Mouse (Mus musculus) common myeloid progenitor, adult 5-6 weeks (primary cell): ENCODE measurements around the gene Nup98. TPM values are rescaled to one million over a fixed set of nuclear protein-coding genes. Genes with fewer than 3 reads are reported as not detected.
A peak's percentile ranks its signal among the peaks of the same experiment; 100 is the strongest.

ENCODE experiments used
- ATAC-seq: replicated peaks from 2 replicates; pipeline ENCODE4 v1.8.0; 2016; ENCODE audit warnings: low read depth, mild to moderate bottlenecking, moderate TSS enrichment, inconsistent platforms; ENCODE audit not compliant: poor library complexity, severe bottlenecking
- total RNA-seq: library from RNA; stranded (forward); fragments of 200-1000, 187-1606 nt; gene quantifications from 2 replicates; pipeline ENCODE4 v1.2.3, GENCODE M21; 2017

The Nup98 gene
- total RNA-seq, result 54.7 and 60.9 TPM in 2 replicates

DNA sequence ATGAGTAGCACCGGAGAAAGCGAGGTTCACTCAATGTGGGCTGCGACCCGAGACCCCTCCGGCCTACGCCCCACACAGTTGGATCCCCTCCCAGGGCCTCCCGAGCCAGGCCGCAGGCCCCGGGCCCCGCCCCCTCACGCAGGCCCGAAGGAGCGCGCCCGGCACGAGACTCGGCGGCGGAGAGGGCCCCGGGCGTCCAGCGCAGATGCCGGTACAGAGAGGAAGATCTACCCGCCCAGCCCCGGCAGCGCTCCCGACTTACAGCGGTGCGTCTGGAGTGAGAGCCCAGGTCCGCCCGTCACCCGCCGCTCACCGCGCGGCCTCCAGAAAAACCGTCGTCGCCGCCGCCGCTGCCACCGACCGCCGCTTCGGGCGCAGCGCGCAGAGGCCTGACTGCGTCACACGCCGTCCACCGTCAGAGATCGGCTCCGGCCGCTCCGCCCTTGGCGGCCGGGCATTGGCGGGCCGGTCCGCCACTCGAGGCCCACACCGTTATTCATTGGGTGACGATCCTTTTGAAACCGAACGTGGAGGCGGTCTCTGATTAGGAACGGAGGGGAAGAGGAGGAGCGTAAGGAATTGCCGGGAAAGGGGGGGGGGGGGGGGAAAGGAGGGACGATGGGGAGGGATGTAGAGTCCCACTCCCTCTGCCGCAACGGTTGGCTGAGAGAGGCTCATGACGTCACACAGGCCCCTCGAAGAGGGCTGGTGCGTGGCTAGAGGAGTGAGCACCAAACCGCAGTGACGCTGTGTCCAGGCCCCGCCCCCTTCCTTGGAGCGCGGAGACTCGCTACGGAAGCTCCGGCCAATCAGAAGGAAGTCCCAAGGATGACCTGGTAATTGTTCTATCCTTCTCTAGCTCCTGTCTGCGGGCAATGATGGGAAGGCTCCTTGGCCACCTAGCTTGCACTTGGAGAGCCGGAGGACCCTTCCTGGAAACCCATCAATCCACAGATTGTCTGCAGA, at the start of gene Nup98, which contains the start of gene Pgap2:
Gene Nup98 (minus strand): TSS at position 421 of the 966 bp plus-strand sequence.
Gene Pgap2 (plus strand): TSS at position 453 of the 966 bp plus-strand sequence.
- peak; percentile 86 for ATAC-seq

DNA sequence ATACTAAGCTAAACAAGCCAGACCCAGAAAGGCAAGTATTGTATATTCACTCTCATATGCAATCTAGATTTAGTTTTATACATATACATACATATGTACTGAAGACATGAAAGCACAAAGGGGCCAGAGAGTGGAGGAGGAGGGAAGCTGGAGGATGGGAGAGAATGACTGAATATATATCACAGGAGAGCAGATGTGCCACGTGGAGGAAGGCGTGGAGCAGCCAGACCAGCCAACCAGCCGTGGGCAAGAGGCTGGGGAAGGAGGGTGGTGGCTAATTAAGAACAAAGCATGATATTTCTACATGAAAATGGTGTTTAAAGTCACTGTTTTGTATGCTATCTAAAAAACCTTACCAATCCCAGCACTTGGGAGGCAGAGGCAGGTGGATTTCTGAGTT, 48.8 kb upstream of the Nup98 start:
- ATAC-seq, result no peak

DNA sequence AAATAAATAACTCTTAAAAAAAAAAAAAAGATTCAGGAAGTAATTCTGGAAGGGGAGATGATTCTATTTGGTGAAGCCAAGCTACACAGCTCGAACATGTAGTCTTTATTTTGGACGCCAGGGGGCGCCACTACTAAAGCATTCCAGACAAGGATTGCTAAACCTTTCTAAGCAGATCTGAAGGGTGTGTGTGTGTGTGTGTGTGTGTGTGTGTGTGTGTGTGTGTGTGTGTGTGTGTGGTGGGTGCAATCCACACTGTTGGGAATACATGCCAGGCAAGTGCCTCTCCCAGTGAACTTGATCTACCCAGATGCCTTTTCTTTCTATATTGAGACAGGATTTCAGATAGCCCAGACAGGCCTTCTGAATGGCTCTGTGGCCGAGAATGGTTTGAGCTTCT, 48.2 kb upstream of the Nup98 start:
- ATAC-seq, result peak; percentile 78

DNA sequence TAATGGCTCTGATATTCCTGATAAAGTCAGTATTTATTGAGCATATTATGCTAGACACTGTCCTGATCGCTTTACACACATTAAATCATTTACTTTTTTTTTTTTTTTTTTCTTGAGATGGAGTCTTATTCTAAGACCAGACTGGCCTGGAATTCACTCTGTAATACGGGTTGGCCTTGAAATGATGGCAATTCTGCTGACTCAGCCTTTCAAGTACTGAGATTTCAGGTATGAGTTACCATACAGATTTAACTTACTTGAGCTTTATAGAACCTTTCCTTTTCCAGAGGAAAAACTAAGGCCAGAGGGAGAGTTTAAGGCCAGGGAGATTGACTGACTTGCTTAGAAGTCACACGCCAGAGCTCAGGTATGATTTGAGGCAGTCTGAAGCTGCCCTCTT, 46.7 kb upstream of the Nup98 start:
- no peak for ATAC-seq

DNA sequence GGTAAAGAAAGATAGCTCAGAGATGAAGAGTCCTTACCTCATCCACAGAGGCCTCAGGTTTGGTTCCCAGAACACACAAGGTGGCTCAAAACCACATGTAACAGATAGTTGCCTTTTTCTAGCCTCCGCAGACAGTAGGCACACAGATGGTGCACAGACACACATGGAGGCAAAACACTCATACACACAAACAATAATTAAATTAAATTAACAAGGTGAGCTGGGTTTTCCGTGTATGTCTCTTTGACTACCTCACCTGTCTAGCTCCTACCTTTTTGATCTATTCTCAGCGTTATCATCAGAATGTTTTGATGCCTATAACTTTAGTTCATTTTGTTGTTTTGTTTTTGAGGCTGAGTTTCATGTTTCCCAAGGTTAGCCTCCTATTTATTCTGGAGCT, 46.0 kb upstream of the Nup98 start, which contains the start of gene Rhog:
Gene Rhog (minus strand): TSS at position 101 of the 400 bp plus-strand sequence.
- ATAC-seq, result no peak

DNA sequence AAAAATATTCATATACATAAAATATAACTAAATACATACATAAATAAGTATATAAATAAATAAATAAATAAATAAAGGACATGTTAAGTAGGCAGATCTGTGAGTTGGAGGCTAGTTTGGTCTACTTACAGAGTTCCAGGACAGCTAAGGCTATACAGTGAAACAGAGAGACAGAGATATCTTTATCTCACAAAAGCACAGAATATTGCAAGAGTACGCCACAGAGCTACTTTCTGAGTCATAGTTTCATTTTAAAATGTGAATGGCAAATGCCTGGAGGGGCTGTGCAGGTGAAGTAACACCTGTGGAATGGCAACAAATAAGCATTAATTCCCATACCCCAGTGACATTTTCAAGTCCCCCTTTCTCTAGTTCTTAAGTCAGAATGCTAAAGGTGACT, 43.7 kb upstream of the Nup98 start:
- ATAC-seq, result no peak

DNA sequence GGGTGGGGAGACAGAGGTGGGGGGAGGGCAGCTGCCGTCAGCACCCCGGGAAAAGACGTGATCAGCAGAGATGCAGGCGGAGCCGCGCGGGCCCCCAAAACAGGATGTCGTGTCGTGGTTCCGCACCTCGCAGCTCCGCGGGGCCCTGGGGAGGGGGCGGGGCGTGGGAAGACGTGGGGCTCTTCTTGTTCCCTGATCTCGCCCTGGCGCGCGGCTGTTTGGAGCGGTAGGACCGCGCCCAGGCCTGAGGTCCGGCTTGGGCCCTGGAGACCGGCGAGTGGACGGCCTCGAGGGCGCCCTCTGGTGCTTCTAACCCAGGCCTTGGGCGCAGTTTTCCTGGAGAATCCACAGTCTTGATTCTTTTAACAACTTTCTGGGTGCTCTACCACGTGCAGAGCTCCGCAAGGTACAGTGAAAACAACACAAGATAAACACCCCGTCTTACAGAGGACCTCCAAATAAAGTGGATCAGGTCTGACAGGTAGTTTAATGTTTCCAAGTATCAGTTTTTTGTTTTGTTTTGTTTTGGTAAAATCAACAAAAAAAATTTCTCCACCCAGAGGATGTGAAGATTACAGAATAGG, 40.7 kb upstream of the Nup98 start:
- ATAC-seq, result peak; percentile 48

DNA sequence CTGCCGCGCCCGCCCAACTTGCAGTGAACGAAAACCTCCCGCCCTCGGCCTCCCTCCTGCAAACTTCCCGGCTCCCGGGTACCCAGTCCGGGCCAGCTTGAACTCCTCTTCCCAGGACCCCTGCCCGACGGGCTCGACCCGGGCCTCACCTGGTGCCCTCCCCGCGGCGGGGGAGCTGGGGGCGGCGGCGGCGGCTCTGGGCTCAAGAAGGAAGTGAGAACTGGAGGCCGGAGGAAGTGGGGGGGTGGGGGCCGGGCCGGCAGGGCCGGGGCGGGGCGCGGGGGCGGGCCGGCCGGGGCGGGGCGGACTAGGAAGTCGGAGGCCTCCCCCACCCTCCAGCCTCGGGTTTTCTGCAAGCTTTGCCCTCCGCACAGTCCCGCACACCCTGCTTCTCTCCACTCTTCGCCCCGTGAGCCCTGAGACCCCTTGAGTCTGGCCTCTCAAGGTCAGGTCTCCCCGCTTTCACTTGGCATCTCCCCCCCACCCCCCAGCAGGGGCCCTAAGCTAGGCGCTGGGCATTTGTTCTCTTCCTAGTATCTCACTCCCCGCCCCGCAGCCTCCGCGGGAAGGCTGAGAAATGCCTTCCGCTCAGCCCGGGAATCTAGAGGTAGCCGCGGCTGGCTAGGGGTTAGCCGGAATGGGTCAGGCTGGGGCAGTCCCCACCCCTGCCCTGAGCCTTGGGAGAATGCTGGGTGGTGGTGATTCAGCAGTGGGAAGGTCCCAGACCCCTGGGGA, 40.1 kb upstream of the Nup98 start:
- peak; percentile 33 for ATAC-seq

DNA sequence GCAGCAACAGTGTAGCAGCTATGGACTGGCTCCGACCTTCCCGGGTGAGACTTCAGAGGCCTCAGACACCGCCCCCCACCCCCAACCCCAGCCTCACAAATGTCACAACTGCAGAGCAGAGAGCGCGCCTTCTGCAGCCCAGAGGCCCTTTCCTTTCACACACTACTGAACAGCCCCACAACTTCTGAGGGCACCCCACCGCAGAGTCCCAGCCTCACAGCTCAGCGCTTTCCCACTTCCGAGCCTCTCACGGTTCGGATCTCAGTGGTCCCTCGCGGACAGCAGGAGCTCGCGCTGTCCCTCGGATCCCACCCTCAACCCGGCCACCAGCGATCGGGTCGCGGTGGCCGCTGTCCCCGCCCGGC, 39.5 kb upstream of the Nup98 start:
- ATAC-seq, result no peak

DNA sequence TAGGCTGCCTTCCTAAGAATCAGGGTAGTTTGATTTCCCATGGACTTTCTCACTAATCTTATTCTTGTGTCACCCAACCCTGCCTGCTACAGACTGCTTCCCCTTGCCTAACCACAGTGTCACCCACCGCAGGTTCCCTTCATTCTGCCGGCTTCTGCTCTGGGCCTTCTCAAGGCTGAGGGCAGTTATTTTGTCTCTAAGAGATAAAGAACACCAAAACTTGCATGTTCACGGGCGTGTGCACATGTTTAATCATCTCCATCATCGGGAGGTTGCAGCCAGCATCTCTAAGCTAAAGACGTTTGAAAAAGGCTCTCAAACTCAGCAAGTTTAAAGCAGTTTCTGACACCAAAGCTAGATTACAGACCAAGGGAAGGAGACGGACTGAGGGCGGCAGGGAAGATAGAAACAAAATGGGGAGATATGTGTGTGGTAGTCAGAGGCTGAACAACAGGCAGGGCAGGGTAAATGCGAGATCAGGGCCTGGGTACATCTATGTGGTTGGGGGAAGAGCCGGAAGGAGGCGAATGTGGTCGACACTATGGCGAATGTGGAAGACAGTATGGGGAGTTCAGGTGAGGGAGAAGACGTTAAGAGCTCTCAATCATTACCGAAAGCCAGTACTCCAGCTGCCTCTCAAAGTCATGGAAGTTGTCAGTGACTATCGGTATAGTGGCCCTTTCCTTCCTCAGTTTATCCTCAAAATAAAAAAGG, 38.9 kb upstream of the Nup98 start:
- peak; percentile 38 for ATAC-seq

DNA sequence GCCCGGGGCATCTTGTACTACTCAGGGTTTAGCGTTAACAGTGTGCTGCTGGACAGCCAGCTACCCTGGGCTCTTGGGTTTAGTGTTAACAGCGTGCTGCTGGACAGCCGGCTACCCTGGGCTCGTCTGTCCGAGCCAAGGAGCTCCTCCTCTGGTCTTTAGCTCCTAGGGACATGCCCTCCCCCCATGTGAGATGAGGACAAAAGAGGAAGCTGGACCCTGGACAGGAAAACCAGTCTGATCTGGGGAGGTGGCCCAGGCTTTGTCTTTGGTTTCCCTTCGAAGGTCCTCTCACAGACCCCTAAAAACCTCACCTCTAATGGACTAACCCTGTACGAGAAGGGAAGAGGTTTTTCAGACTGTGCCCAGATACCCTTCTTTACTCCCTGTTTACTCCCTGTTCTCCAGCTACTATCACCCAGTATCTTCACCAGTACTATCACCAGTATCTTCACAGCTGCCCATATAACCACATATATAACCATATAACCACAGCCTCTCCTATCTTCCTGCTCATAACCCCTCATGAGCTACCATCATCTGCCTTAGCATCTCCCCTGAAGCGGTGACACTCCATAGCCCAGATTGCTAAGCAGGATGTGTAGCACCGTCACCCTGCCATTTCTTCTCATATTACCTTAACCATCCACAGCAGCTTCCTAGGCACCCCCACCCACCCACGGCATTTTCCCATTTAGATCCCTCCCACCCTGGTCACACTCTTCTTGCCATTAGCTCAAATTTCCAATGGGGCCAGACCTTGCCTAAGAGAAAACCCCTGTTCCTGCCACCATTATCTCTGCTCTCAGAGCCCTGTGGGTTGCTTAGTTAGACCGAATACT, 37.2 kb upstream of the Nup98 start:
- ATAC-seq, result no peak

DNA sequence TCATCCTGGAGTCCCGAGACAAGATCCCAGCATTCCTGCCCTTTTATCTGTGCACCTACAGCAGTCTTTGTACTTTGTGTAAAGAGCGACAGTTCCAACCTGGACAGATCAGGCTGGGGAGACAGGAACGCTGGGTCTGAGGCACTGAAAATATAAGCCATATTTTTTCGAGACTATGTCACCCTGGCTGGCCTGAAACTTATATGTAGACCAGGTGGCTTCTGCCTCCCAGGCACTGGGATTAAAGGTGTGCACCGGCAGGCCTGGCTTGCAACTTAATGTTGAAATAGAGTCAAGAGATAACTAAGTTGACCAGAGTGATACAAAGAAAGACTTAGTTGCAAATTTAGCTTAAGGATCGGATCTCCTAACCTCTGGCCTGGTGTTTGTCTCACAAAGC, 36.3 kb upstream of the Nup98 start:
- no peak for ATAC-seq

DNA sequence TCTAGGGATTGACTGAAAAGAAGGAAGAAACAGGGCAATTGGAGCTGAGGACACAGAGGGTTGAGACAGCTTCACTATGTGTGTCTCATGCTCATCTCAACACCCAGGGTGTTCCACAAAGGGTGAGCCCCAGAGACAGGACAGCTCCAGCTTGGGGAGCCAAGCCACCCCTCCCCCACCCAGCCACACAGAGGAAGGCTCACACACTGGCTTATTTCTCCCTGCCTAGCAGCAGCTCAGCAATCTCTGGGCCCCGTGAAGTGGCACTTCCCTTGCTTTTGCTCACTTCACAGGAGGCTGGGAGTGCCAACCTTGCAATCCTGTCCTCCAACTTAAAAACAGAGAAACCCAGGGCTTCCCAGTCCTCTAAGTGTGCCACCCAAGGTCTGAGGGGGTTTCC, 35.8 kb upstream of the Nup98 start:
- no peak for ATAC-seq

DNA sequence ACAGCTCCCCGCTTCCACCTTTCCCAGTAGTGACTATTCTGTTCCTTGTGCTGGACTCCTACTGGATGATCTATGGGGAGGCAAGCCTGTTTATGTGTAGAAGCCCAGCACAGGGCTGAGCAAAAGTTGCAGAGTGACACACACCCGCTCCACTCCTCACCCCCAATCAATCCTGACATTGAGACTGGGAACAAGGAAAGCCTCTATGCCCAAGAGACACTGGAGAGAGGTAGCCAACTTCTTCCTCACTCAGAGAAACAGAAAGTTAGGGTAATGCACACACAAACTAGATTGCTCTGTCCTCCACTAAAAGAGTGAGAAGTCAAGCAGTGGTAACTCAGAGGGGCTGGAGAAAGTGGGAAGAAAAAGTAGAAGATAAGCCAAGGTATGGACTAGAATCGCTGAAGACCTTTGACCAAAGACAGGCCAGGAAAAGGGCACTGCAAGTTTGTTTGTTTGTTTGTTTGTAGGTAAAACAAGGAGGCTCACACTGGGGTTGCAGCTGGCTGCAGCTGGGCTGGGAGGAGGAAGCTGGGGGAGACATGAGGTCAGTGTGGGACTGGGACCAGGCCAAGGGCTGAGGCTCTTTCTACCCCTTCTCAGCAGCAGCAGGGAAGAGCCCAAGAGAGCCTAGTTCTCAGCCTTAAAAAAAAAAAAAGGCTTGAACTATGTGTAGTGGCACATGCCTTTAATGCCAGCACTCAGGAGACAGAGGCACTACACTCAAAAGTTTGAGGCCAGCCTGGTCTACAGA, 35.0 kb upstream of the Nup98 start:
- ATAC-seq, result no peak

DNA sequence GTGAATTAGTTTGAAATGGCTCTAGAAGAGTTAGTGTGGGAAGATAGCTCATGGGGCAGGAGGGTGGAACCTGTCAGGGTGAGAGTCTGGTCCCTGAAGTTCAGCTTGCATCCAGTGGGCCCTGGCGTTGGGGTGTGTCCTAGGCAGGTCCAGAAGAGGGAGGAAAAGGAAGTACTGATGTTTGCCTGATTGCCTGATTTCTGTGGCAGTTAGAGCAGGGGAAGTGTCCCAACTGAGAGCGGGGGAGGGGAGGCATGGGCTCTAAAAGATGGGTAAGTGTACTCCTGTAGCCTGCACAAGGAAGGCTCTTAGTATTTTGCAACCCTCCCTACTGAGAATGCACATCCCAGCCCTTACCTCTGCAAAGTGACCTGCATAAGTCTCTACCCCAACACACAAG, 33.9 kb upstream of the Nup98 start:
- ATAC-seq, result peak; percentile 37

DNA sequence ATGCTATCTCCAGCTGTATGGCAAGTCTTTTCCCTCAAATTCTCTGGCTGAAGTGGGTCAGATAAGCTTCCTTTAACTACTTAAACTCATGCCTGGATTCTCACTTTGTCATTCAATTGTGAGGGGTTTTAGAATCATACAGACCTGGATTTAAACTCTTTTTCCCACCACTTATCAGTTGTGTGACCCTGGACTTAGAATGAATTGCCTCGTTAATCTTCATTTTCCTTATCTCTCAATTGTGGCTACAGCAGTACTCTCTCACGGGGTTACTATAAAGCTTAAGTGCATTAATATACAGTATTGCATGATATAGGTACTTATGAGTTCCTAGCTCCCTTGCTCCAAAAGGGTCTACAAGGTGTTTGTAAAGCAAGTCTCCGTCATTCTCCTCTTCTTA, 32.9 kb upstream of the Nup98 start:
- no peak for ATAC-seq

DNA sequence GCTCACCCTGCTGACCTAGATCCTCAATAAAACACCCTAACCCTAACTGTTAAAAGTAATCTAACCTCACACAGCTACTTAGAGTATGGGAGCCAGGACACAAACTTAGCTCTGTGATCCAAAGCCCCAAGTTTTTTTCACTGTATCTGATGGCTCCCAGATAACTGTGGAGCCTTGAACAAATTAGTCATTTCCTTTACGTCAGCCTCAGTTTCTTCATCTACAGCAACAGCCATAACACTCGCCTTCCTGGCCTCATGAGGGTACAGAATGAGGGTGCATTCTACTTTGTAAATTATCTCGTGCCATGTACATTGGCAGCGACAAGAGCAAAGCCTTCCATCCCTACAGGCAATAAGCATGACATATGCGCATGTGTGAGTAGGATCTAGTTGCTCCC, 32.4 kb upstream of the Nup98 start:
- ATAC-seq, result no peak

DNA sequence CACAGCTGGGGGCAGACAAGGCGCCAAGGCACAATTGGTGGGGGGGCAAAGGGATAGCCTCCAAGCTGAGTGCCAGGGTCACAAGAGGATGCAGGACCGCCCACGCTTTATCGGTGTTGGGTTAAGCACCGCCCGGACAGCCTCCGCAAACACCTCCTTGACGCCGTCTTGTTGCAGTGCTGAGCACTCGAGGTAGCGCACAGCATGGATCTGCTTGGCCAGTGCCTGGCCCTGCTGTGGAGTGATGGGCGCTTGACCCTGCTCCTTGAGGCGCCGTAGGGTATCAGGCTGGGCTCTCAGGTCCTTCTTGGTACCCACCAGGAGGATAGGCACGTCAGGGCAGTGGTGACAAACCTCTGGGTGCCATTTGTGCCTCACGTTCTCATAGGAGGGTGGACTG, 29.6 kb upstream of the Nup98 start:
- ATAC-seq, result no peak
